Mouse (Mus musculus) splenic B cell, adult 2 months (primary cell): ENCODE measurements around the gene Alox5ap.
A peak's percentile ranks its signal among the peaks of the same experiment; 100 is the strongest.

ENCODE experiments used
- DNase-seq: peaks from one replicate; pipeline ENCODE4 v3.0.0-alpha.2; 2011; ENCODE audit warnings: low read depth, low spot score
- H3K27me3 ChIP-seq: 2 replicates; pipeline ENCODE4 v1.6.1; 2012; ENCODE audit warnings: mild to moderate bottlenecking, low read length, moderate library complexity, mixed read lengths; ENCODE audit not compliant: control insufficient read depth, poor library complexity, insufficient read depth, severe bottlenecking
- H3K36me3 ChIP-seq: 2 replicates; pipeline ENCODE4 v1.6.1; 2012; ENCODE audit warnings: mild to moderate bottlenecking, low read length, moderate library complexity, mixed read lengths; ENCODE audit not compliant: control insufficient read depth, poor library complexity, insufficient read depth, severe bottlenecking

The Alox5ap gene

GRCm38 (mm10) chr5:149274390-149275104 lies 10.0 kb downstream of the Alox5ap start:
- DNase-seq: peak; percentile 19
- no peaks in the 10 kb centered on the region for H3K27me3 ChIP-seq
- no peaks in the 10 kb centered on the region for H3K36me3 ChIP-seq

GRCm38 (mm10) chr5:149275105-149275494 lies 10.5 kb downstream of the Alox5ap start:
- DNase-seq: peak; percentile 21
- no peaks in the 10 kb centered on the region for H3K27me3 ChIP-seq

GRCm38 (mm10) chr5:149277529-149277928 lies 13.0 kb downstream of the Alox5ap start:
- DNase-seq: no peak
- H3K36me3 ChIP-seq: no peaks in the 10 kb centered on the region

More at GRCm38 (mm10) chr5:149275105-149275494, 10.5 kb downstream of the Alox5ap start:
- no peaks in the 10 kb centered on the region for H3K36me3 ChIP-seq

GRCm38 (mm10) chr5:149279273-149279844 lies 14.8 kb downstream of the Alox5ap start:
- Histone ChIP-seq H3K36me3 (no peaks in the 10 kb centered on the region), H3K27me3 (no peaks in the 10 kb centered on the region)
- DNase-seq: no peak

More at GRCm38 (mm10) chr5:149277529-149277928, 13.0 kb downstream of the Alox5ap start:
- no peaks in the 10 kb centered on the region for H3K27me3 ChIP-seq

GRCm38 (mm10) chr5:149283009-149283408 lies 18.4 kb downstream of the Alox5ap start:
- peak; percentile 61 for DNase-seq

GRCm38 (mm10) chr5:149283821-149284220 lies 19.3 kb downstream of the Alox5ap start:
- no peak for DNase-seq
- Histone ChIP-seq H3K36me3 (no peaks in the 10 kb centered on the region), H3K27me3 (no peaks in the 10 kb centered on the region)

More at GRCm38 (mm10) chr5:149283009-149283408, 18.4 kb downstream of the Alox5ap start:
- H3K36me3 ChIP-seq: no peaks in the 10 kb centered on the region
- no peaks in the 10 kb centered on the region for H3K27me3 ChIP-seq

GRCm38 (mm10) chr5:149286021-149286420 lies 21.5 kb downstream of the Alox5ap start:
- Histone ChIP-seq H3K27me3 (no peaks in the 10 kb centered on the region), H3K36me3 (no peaks in the 10 kb centered on the region)
- DNase-seq: peak; percentile 49

GRCm38 (mm10) chr5:149287148-149288038 lies 22.8 kb downstream of the Alox5ap start:
- no peak for DNase-seq
- H3K36me3 ChIP-seq: no peaks in the 10 kb centered on the region
- H3K27me3 ChIP-seq: no peaks in the 10 kb centered on the region

- Histone ChIP-seq H3K27me3 (no peaks in the 10 kb centered on the region), H3K36me3 (no peaks in the 10 kb centered on the region)
- DNase-seq: no peak
These were observed 26.7 kb downstream of the Alox5ap start for GRCm38 (mm10) chr5:149291266-149291665.

- no peaks in the 10 kb centered on the region for H3K27me3 ChIP-seq
- DNase-seq: no peak
- H3K36me3 ChIP-seq: no peaks in the 10 kb centered on the region
These were observed 28.5 kb downstream of the Alox5ap start for GRCm38 (mm10) chr5:149293071-149293470.

- no peaks in the 10 kb centered on the region for H3K27me3 ChIP-seq
- H3K36me3 ChIP-seq: no peaks in the 10 kb centered on the region
- no peak for DNase-seq
These were observed 32.2 kb downstream of the Alox5ap start for GRCm38 (mm10) chr5:149296808-149297207.

- peak; percentile 9 for DNase-seq
- no peaks in the 10 kb centered on the region for H3K27me3 ChIP-seq
These were observed 32.9 kb downstream of the Alox5ap start for GRCm38 (mm10) chr5:149297464-149297863.

GRCm38 (mm10) chr5:149298234-149298633 lies 33.7 kb downstream of the Alox5ap start:
- DNase-seq: no peak
- no peaks in the 10 kb centered on the region for H3K36me3 ChIP-seq
- no peaks in the 10 kb centered on the region for H3K27me3 ChIP-seq

More at GRCm38 (mm10) chr5:149297464-149297863, 32.9 kb downstream of the Alox5ap start:
- no peaks in the 10 kb centered on the region for H3K36me3 ChIP-seq

- H3K27me3 ChIP-seq: no peaks in the 10 kb centered on the region
- no peaks in the 10 kb centered on the region for H3K36me3 ChIP-seq
- peak; percentile 16 for DNase-seq
These were observed 48.5 kb downstream of the Alox5ap start for GRCm38 (mm10) chr5:149312884-149313652.
